Mouse (Mus musculus): ENCODE measurements around the gene Cib2.

DNA sequence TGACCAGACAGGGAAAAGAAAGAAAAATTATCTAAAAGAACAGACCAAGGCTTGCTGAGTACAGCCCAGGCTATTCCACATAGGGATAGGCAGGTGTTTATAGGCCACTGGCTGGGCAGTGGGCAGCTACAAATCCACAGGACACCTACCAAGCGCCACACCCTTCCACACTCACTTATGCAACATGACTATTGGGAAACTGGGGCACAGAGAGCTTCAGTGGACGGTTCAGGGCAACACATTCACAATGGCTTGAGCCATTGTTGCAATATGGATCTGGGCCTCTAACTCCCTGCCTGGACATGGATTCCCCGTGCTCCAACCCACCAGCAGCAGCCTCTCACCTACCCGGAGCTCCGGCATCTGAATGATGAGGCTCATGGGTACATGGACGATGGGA is 10.6 kb downstream of the Cib2 start:
- TF ChIP-seq CTCF (conservative IDR thresholded peaks at IDR 0.05; ENCODE audit: low read length): no peak
- no peak for TF ChIP-seq POU5F1 (IDR thresholded peaks at IDR 0.05; ENCODE audit: borderline replicate concordance, low read length)
- no peak for TF ChIP-seq NANOG (IDR thresholded peaks at IDR 0.05; ENCODE audit: borderline replicate concordance, low read length)
